Mouse (Mus musculus) heart, postnatal 25 days (tissue): ENCODE measurements at regions not wholly inside any gene's neighbourhood (a gene's known extent, or its start where the extent isn't known, plus 50 kb on each side); places are given as distances from the start of the nearest gene placed in this dataset.

Source experiments
- DNase-seq: peaks from one replicate; pipeline ENCODE4 v3.0.0; 2022; ENCODE audit warnings: low spot score
- intact Hi-C: fragments of 180-260 bp; cut with DNase I; formaldehyde crosslinking; loops from one replicate; pipeline ENCODE4 v1.15.1; 2025

- DNase-seq, result peak; percentile 9
- intact Hi-C loops, result loop anchor here (5.0 to 10.0 kb wide), 4 partner anchors 219 to 1236 kb away; no protein-coding TSS in a partner anchor
These were observed 233.2 kb downstream of the Rps15a start for GRCm38 (mm10) chr7:117882803-117883202.

- no peak for DNase-seq
- intact Hi-C loops, result no loop called here
These were observed 237.1 kb downstream of the Rps15a start for GRCm38 (mm10) chr7:117878903-117879302.

GRCm38 (mm10) chr7:117875241-117875640 lies 240.7 kb downstream of the Rps15a start:
- DNase-seq, result no peak
- intact Hi-C loops, result no loop called here

GRCm38 (mm10) chr7:117859419-117859818 lies 256.6 kb downstream of the Rps15a start:
- intact Hi-C loops, result no loop called here
- no peak for DNase-seq

GRCm38 (mm10) chr7:117855955-117856354 lies 260.0 kb downstream of the Rps15a start:
- no peak for DNase-seq
- intact Hi-C loops, result no loop called here

GRCm38 (mm10) chr7:117853716-117854115 lies 262.3 kb downstream of the Rps15a start:
- intact Hi-C loops, result no loop called here
- no peak for DNase-seq

- intact Hi-C loops, result no loop called here
- no peak for DNase-seq
These were observed 263.1 kb downstream of the Rps15a start for GRCm38 (mm10) chr7:117852866-117853265.

- intact Hi-C loops, result no loop called here
- no peak for DNase-seq
These were observed 265.2 kb downstream of the Rps15a start for GRCm38 (mm10) chr7:117850822-117851221.

- no peak for DNase-seq
- intact Hi-C loops, result no loop called here
These were observed 269.9 kb downstream of the Rps15a start for GRCm38 (mm10) chr7:117846041-117846440.

- intact Hi-C loops, result no loop called here
- DNase-seq, result no peak
These were observed 273.2 kb downstream of the Rps15a start for GRCm38 (mm10) chr7:117842780-117843179.

GRCm38 (mm10) chr7:117795035-117795434 lies 321.0 kb downstream of the Rps15a start:
- DNase-seq, result no peak
- intact Hi-C loops, result no loop called here

GRCm38 (mm10) chr7:117793991-117794390 lies 322.0 kb downstream of the Rps15a start:
- intact Hi-C loops, result no loop called here
- DNase-seq, result no peak

- DNase-seq, result no peak
- intact Hi-C loops, result no loop called here
These were observed 323.5 kb downstream of the Rps15a start for GRCm38 (mm10) chr7:117792456-117792855.

GRCm38 (mm10) chr7:117778996-117779395 lies 337.0 kb downstream of the Rps15a start:
- no peak for DNase-seq
- intact Hi-C loops, result no loop called here

- intact Hi-C loops, result no loop called here
- DNase-seq, result no peak
These were observed 338.1 kb downstream of the Rps15a start for GRCm38 (mm10) chr7:117777921-117778320.

- intact Hi-C loops, result no loop called here
- DNase-seq, result no peak
These were observed 344.2 kb downstream of the Rps15a start for GRCm38 (mm10) chr7:117771836-117772235.

GRCm38 (mm10) chr7:117759506-117759905 lies 356.5 kb downstream of the Rps15a start:
- DNase-seq, result no peak
- intact Hi-C loops, result no loop called here

GRCm38 (mm10) chr7:117757033-117757432 lies 359.0 kb downstream of the Rps15a start:
- no peak for DNase-seq
- intact Hi-C loops, result no loop called here

GRCm38 (mm10) chr7:117755830-117756229 lies 360.2 kb downstream of the Rps15a start:
- intact Hi-C loops, result no loop called here
- no peak for DNase-seq

- intact Hi-C loops, result no loop called here
- no peak for DNase-seq
These were observed 362.7 kb downstream of the Rps15a start for GRCm38 (mm10) chr7:117753296-117753695.

- DNase-seq, result no peak
These were observed 363.4 kb downstream of the Rps15a start for GRCm38 (mm10) chr7:117752302-117753185.

GRCm38 (mm10) chr7:117747991-117748390 lies 367.2 kb downstream of the Xylt1 start:
- intact Hi-C loops, result no loop called here

More at GRCm38 (mm10) chr7:117752302-117753185, 363.4 kb downstream of the Rps15a start:
- intact Hi-C loops, result no loop called here

More at GRCm38 (mm10) chr7:117747991-117748390, 367.2 kb downstream of the Xylt1 start:
- no peak for DNase-seq
